Mouse (Mus musculus) kidney, postnatal 14 days (tissue): ENCODE measurements around the gene Mr1.
"Not testable (repeated sequence)": the region's sequence is repeated elsewhere in the genome, so short reads cannot be mapped to it uniquely, and the experiment has no call there.

Source experiments
- DNase-seq: peaks from one replicate; pipeline ENCODE4 v3.0.0; 2022; ENCODE audit warnings: mixed read lengths

Gene Mr1

GRCm38 (mm10) chr1:155146572-155146980 is at the start of gene Mr1:
Gene Mr1 (minus strand): TSS chr1:155146814.
- DNase-seq = peak; percentile 63

- no peak for DNase-seq
Observed at GRCm38 (mm10) chr1:155192805-155193368, 46.3 kb upstream of the Mr1 start.

DNA sequence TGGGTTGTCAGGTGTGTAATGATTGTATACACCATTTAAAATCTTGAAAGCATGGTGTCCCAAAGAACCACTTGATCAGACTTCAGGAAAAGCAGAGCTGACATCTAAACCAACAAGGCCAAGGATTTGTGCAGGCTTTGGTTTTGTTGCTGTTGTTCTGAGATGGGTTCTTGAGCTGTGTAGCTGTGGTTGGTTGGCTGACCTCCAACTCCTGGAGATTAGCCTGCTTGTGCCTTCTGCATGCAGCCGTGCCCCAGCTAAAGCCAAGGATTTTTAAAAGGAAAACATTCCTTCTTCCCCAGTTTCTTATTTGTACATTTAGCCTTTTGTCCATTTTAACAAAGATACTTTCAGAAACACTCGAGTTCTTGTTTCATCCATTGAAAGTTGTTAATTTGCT is 45.1 kb upstream of the Mr1 start:
- no peak for DNase-seq

DNA sequence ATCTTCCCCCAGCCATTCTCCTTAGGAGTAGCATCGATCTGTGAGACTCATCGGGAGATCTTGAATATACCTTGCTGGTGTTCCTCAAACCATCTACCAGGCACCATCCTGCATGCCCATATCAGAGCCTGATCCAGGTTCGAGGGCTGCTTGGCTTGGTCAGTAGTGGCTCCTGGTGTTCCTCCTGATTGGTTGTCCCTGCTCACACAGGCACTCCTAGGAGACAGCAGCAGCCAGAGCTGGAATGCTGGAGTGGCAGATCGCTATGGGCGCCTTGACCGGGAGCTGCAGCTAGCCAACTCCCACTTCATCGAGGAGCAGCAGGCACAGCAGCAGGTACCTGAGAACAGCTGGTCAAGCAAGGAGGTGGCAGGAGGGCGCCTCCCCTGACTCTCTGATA is 44.6 kb upstream of the Mr1 start:
- no peak for DNase-seq

DNA sequence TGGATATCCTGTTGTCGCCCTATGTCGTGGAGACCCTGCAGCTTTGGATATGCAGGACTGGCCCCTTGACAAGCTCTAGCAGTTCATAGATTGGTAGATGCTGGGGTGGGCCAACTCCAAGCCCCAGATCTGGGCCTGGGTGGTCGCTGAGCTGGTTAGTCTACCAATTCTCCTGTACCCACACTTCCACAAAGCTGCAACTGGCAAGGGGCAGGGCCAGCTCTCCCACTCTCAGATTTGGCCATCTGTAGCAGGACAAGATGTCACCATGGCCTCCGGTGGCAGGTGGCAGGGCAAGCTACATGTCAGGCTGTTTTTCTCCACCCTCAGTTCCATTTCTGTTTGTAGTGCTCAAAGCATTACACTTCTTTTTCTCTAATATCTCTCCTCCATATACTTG is 42.0 kb upstream of the Mr1 start:
- no peak for DNase-seq

- DNase-seq = no peak
Observed at GRCm38 (mm10) chr1:155184191-155184590, 37.6 kb upstream of the Mr1 start.

GRCm38 (mm10) chr1:155178192-155178924 is 31.7 kb upstream of the Mr1 start:
- no peak for DNase-seq

GRCm38 (mm10) chr1:155174424-155174823 is 27.8 kb upstream of the Mr1 start:
- DNase-seq = no peak

- not testable (repeated sequence) for DNase-seq
Observed at GRCm38 (mm10) chr1:155173644-155174016, 27.0 kb upstream of the Mr1 start.

DNA sequence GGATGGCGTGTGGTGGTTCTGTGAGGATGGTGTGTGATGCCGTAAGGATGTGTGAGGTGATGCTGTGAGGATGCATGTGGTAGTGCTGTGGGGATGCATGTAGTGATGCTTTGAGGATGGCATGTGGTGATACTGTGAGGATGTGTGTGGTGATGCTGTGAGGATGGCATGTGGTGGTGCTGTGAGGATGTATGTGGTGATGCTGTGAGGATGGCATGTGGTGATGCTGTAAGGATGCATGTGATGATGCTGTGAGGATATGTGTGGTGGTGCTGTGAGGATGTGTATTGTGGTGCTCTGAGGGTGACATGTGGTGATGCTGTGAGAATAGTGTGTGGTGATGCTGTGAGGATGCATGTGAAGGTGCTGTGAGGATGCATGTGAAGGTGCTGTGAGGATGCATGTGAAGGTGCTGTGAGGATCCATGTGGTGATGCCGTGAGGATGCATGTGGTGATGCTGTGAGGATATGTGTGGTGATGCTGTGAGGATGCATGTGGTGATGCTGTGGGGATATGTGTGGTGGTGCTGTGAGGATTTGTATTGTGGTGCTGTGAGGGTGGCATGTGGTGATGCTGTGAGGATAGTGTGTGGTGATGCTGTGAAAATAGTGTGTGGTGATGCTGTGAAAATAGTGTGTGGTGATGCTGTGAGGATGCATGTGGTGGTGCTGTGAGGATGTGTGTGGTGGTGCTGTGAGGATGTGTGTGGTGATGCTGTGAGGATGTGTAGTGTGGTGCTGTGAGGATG is 26.5 kb upstream of the Mr1 start:
- no peak for DNase-seq

DNA sequence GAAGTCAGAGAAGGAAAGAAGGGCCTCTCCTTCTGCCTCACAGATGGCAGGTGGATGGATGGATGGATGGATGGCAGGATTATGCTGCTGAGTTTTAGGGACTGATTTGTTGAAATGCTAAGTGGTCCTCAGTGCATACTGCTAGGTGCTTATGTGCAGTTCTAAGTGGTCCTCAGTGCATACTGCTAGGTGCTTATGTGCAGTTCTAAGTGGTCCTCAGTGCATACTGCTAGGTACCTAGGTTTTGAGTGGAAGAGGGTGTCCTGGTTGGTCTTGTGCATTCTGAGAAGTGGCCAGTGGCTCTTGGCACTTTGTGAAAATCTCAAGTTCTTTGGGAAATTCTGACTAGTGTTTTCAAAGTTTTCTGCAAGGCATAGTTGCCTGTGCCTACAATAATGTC is 23.3 kb upstream of the Mr1 start:
- no peak for DNase-seq

GRCm38 (mm10) chr1:155167453-155167852 is 20.8 kb upstream of the Mr1 start:
- DNase-seq = no peak

DNA sequence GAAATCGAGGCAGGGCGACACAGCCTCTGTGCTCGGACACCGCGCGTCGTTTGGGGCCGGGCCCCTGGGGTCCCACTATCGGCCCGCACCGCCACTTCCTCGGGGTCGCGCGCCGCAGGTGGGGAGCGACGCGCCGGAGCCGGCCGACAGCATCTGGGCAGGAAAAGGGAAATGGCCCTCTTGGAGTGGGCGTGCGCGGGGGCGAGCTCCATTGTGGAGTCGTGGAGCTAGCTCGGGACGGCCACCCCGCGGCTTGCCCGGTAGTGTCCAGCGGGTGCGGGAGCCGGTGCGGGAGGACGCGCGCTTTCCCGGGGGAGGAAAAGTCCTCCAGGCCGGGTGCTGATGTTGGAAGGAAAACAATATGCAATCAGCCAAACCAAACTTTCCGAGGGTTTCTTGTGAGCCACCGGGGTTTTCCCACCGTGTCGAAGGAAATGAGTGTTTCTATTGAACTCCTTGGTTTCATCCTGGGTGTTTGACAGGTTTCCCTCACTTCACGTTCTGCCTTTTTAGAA is 12.4 kb upstream of the Mr1 start:
- peak; percentile 75 for DNase-seq

- peak; percentile 99 for DNase-seq
Observed at GRCm38 (mm10) chr1:155158141-155158969, 11.7 kb upstream of the Mr1 start, which contains the start of gene Stx6. Gene Stx6 (plus strand): TSS chr1:155158715.

- DNase-seq = no peak
Observed at GRCm38 (mm10) chr1:155153906-155154305, 7.3 kb upstream of the Mr1 start.

DNA sequence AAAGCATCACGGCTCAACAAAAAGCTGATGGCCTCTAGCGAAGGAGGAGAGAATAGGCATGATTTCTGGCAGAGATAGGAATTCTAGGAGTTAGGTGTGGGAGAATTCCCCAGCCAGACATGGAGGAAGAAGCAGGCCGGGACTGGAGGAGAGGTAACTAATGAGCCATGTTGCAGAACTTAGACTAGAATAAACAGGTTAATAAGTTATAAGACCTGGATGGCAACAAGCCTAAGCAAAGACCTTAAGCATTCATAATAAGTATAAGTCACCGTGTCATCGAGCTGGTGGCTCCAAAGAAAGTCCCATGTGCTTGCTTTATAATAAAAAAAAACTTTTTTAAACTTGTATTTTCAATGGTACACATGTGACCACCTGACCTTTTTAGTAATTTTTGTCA is 4.2 kb upstream of the Mr1 start:
- DNase-seq = peak; percentile 17

DNA sequence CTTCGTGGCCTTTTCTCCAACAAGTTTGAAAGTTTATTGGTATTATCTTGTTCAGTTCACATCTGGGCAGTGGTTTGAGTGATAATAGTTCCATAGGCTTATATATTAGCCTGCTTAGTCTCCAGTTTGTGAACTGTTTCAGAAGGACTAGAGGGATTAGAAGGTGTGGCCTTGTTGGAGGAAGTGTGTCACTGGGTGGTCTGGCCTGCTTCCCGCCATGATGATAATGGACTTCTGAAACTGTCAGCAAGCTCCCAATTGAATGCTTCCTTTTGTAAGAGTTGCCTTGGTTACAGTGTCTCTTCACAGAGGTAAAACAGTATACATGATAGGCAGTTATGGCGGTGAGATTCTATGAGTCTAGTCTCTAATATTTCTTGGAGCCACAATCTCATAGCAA is 2.8 kb upstream of the Mr1 start:
- DNase-seq = no peak

DNA sequence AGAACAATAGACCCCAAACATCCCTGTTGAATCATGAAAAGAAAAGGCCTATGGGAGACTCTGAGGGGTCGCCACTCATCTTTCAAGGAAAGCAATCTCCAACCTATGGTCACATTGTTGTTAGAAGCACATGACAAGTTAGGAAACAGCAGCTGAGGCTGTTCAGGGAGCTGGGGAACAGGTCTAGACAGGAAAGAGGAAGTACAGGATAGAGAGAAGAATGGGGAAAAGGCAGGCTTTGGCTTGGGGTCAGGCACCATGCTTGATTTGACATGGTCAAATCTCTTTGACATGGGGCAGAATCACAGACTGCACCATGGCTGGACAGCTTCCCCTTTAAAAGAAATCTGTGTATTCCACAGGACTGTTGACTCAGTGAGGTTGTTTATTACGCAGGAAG is 614 bp upstream of the Mr1 start:
- DNase-seq = no peak

- peak; percentile 25 for DNase-seq
Observed at GRCm38 (mm10) chr1:155145620-155146019, 994 bp downstream of the Mr1 start.

- peak; percentile 75 for DNase-seq
Observed at GRCm38 (mm10) chr1:155140076-155140475, 6.5 kb downstream of the Mr1 start.

DNA sequence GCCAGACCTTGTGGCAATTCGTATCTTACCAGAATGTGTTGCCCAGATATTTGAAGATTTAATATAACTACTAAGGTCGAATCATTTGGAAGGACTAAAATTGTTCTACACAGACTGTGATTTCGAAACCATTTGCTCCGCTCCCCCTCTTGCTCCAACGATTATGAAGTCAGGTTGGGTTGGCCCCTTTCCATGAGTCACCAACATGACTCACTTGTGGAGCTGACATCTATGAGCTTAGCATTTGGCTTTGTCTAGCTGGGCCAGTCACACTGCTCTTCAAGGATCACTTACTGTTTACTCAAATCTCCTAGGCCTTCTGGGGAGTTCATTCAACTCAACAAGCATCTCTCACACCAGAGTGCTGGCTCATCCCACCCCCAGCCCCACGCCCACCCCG is 7.8 kb downstream of the Mr1 start:
- DNase-seq = no peak

DNA sequence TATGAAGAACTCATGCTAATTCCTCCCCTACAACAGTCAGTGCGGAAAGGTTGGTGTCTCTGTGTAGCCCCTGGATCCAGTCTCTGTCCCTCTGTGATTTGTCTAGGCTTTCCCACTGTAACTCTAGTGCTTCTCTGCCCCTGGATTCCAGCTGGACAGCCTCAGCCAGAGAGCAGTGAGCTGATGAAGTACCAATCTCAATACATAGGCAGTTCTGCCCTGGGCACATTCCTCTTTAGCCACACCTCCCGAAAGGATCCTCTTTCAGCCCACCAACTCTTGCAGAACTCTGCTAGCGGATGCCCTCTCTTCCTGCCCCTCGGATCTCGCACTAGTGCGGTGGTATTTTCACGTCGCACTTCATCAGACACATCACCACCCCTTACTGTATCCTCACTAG is 11.7 kb downstream of the Mr1 start:
- DNase-seq = no peak

DNA sequence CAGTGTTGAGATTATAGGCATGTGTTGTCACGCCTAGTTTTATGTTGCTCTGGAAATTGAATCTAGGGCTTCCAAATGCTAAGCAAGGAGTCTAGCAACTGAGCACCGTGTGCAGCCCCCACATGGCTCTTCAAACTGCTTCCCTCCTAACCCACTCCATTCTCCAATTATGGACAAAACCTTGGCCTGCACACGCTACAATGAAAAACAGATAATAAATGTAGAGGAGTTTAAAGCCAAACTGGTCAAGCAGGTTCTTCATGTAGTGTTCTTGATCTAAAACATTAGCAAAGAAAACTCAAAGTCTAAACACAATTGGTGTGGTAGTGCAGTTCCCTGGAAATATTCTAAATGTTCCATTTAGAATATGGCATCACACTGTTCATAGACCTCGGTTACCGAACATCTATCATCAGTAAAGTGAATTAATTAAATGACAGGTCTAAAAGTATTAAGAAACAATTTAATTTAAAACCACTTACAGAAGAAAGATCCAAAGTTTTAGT is 19.1 kb downstream of the Mr1 start:
- DNase-seq = no peak
